Mouse (Mus musculus): Measurements from ENCODE around the gene Fam177a. TPM values are rescaled to one million over a fixed set of nuclear protein-coding genes. Genes with fewer than 3 reads are reported as not detected.
"Not testable (repeated sequence)": the region's sequence is repeated elsewhere in the genome, so short reads cannot be mapped to it uniquely, and the experiment has no call there.

The Fam177a gene
- 1.7 to 40.6 TPM (median 32.3 TPM) in 3 replicates for total RNA-seq (2017)

- peak; percentile 79 for ATAC-seq (replicated peaks; ENCODE audit: insufficient number of reproducible peaks, low FRiP score, low TSS enrichment, poor library complexity, severe bottlenecking)
Measured at GRCm38 (mm10) chr12:55124242-55124641, at the start of gene Fam177a. TSS of gene Fam177a (plus strand) at chr12:55124469.

- no peak for ATAC-seq (replicated peaks; ENCODE audit: insufficient number of reproducible peaks, low FRiP score, low TSS enrichment, poor library complexity, severe bottlenecking)
Measured at GRCm38 (mm10) chr12:55075296-55075695, 49.0 kb upstream of the Fam177a start.

GRCm38 (mm10) chr12:55078706-55079105 is 45.6 kb upstream of the Fam177a start:
- ATAC-seq (replicated peaks; ENCODE audit: insufficient number of reproducible peaks, low FRiP score, low TSS enrichment, poor library complexity, severe bottlenecking): not testable (repeated sequence)

- ATAC-seq (replicated peaks; ENCODE audit: insufficient number of reproducible peaks, low FRiP score, low TSS enrichment, poor library complexity, severe bottlenecking): peak; percentile 93
Measured at GRCm38 (mm10) chr12:55079726-55080600, 44.3 kb upstream of the Fam177a start, which contains the start of the genes 2700097O09Rik and Srp54a. TSS of gene 2700097O09Rik (minus strand) at chr12:55080110. TSS of gene Srp54a (plus strand) at chr12:55080262.

GRCm38 (mm10) chr12:55080601-55080942 is 43.7 kb upstream of the Fam177a start:
- peak; percentile 29 for ATAC-seq (replicated peaks; ENCODE audit: insufficient number of reproducible peaks, low FRiP score, low TSS enrichment, poor library complexity, severe bottlenecking)

- not testable (repeated sequence) for ATAC-seq (replicated peaks; ENCODE audit: insufficient number of reproducible peaks, low FRiP score, low TSS enrichment, poor library complexity, severe bottlenecking)
Measured at GRCm38 (mm10) chr12:55092127-55092526, 32.1 kb upstream of the Fam177a start.

- ATAC-seq (replicated peaks; ENCODE audit: insufficient number of reproducible peaks, low FRiP score, low TSS enrichment, poor library complexity, severe bottlenecking): not testable (repeated sequence)
Measured at GRCm38 (mm10) chr12:55112616-55113015, 11.7 kb upstream of the Fam177a start.

- ATAC-seq (replicated peaks; ENCODE audit: insufficient number of reproducible peaks, low FRiP score, low TSS enrichment, poor library complexity, severe bottlenecking): peak; percentile 33; the same call in 1 of the 2 replicates
Measured at GRCm38 (mm10) chr12:55124731-55125130, 462 bp downstream of the Fam177a start.

GRCm38 (mm10) chr12:55135540-55135939 is 11.3 kb downstream of the Fam177a start:
- not testable (repeated sequence) for ATAC-seq (replicated peaks; ENCODE audit: insufficient number of reproducible peaks, low FRiP score, low TSS enrichment, poor library complexity, severe bottlenecking)

- 0 out of 2 replicates have a peak, but pooled peaks have one; percentile 11 for ATAC-seq (replicated peaks; ENCODE audit: insufficient number of reproducible peaks, low FRiP score, low TSS enrichment, poor library complexity, severe bottlenecking)
Measured at GRCm38 (mm10) chr12:55137859-55138258, 13.6 kb downstream of the Fam177a start.

- peak; percentile 96 for ATAC-seq (replicated peaks; ENCODE audit: insufficient number of reproducible peaks, low FRiP score, low TSS enrichment, poor library complexity, severe bottlenecking)
Measured at GRCm38 (mm10) chr12:55154559-55155448, 30.5 kb downstream of the Fam177a start, which contains the start of gene Srp54b. TSS of gene Srp54b (plus strand) at chr12:55155104.

GRCm38 (mm10) chr12:55155449-55155783 is 31.1 kb downstream of the Fam177a start:
- peak; percentile 24; the same call in 1 of the 2 replicates for ATAC-seq (replicated peaks; ENCODE audit: insufficient number of reproducible peaks, low FRiP score, low TSS enrichment, poor library complexity, severe bottlenecking)

GRCm38 (mm10) chr12:55167034-55167557 is 42.8 kb downstream of the Fam177a start:
- ATAC-seq (replicated peaks; ENCODE audit: insufficient number of reproducible peaks, low FRiP score, low TSS enrichment, poor library complexity, severe bottlenecking): not testable (repeated sequence)

GRCm38 (mm10) chr12:55187686-55188085 is 63.4 kb downstream of the Fam177a start:
- not testable (repeated sequence) for ATAC-seq (replicated peaks; ENCODE audit: insufficient number of reproducible peaks, low FRiP score, low TSS enrichment, poor library complexity, severe bottlenecking)

GRCm38 (mm10) chr12:55189127-55189526 is 64.9 kb downstream of the Fam177a start:
- not testable (repeated sequence) for ATAC-seq (replicated peaks; ENCODE audit: insufficient number of reproducible peaks, low FRiP score, low TSS enrichment, poor library complexity, severe bottlenecking)

Data from monocyte, adult 5-6 weeks (primary cell).